16 mouse cellular contexts compared by ENCODE assay signal in the genomic region with DNA sequence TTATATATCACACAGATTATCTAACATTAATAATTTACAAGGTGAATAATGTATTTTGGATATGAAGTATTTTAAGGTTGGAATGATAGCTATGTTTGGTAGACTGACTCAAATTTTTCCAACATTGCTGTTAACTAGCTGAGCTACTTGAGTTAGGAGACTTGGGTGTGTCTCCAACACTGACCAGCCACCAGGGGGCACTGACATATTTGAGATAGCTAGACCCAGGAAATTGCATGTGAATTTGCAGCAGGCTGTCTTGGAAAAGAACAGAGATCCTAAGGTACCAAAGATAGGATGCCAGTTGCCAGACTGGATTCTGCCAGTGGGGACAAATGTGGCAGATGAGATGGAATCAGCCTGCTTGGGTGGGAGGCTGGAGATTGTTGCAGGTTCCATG. TPM values are rescaled to one million over a fixed set of nuclear protein-coding genes. Genes with fewer than 3 reads are reported as not detected.
DNase-seq lines count a peak whose midpoint lies in the region; ATAC-seq lines count a peak whose summit lies in the region.
"Not testable (repeated sequence)": the region's sequence is repeated elsewhere in the genome, so short reads cannot be mapped to it uniquely, and the experiment has no call there.
"Had no signal": no experiment of that assay in that cellular context is flagged by ENCODE, and none has a peak within 500 bp of the region (broad histone marks: within the 10 kb centered on the region; RNA-seq: fewer than 3 reads in every experiment).

No protein-coding gene starts in this region.

- H3K4me3 ChIP-seq in neural tube, embryonic 11.5 days (ENCODE audit: low read depth, low read length) = not testable (repeated sequence)

- DNase-seq in cerebellum, postnatal 14 days = peak; percentile 3 to 4
- DNase-seq in heart, adult 11 months = peak; percentile 82
- DNase-seq in kidney, adult 9 months = peak; percentile 51
- DNase-seq in left cerebral cortex, adult 18-20 months (ENCODE audit: low spot score in 2 of 2) = peak; percentile 1 to 2
- peak; percentile 2 for DNase-seq in lung, postnatal 14 days
- DNase-seq in neural tube, embryonic 11.5 days (ENCODE audit: low spot score) = not testable (repeated sequence)

- not testable (repeated sequence) for H3K9ac ChIP-seq in neural tube, embryonic 11.5 days (ENCODE audit: low read length)

- ATAC-seq in hematopoietic stem cell, adult 5-6 weeks (replicated peaks in 1 of 2; ENCODE audit: insufficient read depth in 1 of 2, low FRiP score in 2 of 2, low TSS enrichment in 1 of 2, low read depth in 1 of 2, poor library complexity in 2 of 2, severe bottlenecking in 2 of 2) = 0 out of 4 replicates have a peak, but pooled peaks have one; percentile 49 to 56
- peak; percentile 41; the same call in 1 of the 2 replicates for ATAC-seq in neural tube, embryonic 11.5 days (ENCODE audit: insufficient read depth, low FRiP score, low TSS enrichment)

- not testable (repeated sequence) for H3K27ac ChIP-seq in neural tube, embryonic 11.5 days (ENCODE audit: low read depth, low read length)

- H3K9me3 ChIP-seq in neural tube, embryonic 11.5 days (ENCODE audit: control insufficient read depth, low read length) = not testable (repeated sequence)

- H3K4me2 ChIP-seq in neural tube, embryonic 11.5 days (ENCODE audit: low read depth) = not testable (repeated sequence)

- not testable (repeated sequence) for H3K36me3 ChIP-seq in neural tube, embryonic 11.5 days (ENCODE audit: control insufficient read depth, insufficient read depth, low read length)

- H3K27me3 ChIP-seq in neural tube, embryonic 11.5 days (ENCODE audit: control insufficient read depth, insufficient read depth, low read length) = not testable (repeated sequence)

- not testable (repeated sequence) for H3K4me1 ChIP-seq in neural tube, embryonic 11.5 days (ENCODE audit: control insufficient read depth, insufficient read depth, low read length)

RNA-seq across cellular contexts. Expression of gene Cyp4a12b, which starts 43.4 kb away (rescaled TPM):
- not detected in 2 replicates for total RNA-seq in hematopoietic stem cell, adult 5-6 weeks (2017)
- under 1 TPM in 1 of 2 experiments, not detected in 1; 0.30 TPM for total RNA-seq in left cerebral cortex, adult 18-20 months (2021)
- polyA plus RNA-seq in neural tube, embryonic 11.5 days (2014; fragmentation: Nextera tagmentation; extraction: Ambion mirVana) = not detected in 2 replicates
- total RNA-seq: adrenal gland, adult 2 months; gastrocnemius, postnatal 4 days had no signal
- polyA plus RNA-seq: adrenal gland, adult 2 months; forebrain, embryonic 16.5 days; heart, embryonic 13.5 days; hindbrain, embryonic 11.5 days; limb, embryonic 11.5 days; liver, embryonic 12.5 days; lung, embryonic 16.5 days; midbrain, embryonic 10.5 days had no signal
